Mouse (Mus musculus): ENCODE results near the gene Scgb1b24. TPM values are rescaled to one million over a fixed set of nuclear protein-coding genes. Genes with fewer than 3 reads are reported as not detected.

The Scgb1b24 gene
- polyA plus RNA-seq (2012; ENCODE audit: insufficient read depth, insufficient read length, missing spikeins), result not detected in 2 replicates

DNA sequence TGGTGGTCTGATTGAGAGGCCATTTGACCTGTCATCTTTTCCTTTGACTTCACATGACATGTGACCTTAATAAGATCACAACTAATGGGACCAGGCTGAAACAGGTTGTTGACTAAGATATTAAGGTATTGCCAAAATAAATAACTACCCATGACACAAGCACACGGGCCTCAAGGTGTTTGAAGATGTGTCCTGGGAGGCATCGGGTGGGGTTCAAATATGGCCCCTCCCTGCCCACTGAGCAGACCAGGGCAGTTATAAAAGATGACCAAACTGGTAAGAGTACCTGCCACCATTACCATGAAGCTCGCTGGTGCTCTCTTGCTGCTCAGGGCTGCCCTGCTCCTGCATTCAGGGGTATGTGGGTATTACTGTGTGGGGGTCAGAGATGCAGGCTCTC is at the start of gene Scgb1b24:
Scgb1b24 (plus strand) TSS at position 301 of the 400 bp plus-strand sequence.
- Histone ChIP-seq H3K4me1 (ENCODE audit: control insufficient read depth, insufficient read depth, low read length) (no peaks in the 10 kb centered on the region), H3K27ac (ENCODE audit: insufficient read depth, low read depth, low read length) (no peak within 1 kb of the TSS), H3K4me3 (ENCODE audit: insufficient read depth, low read length) (no peak within 1 kb of the TSS)
- no peak for TF ChIP-seq CTCF (IDR thresholded peaks at IDR 0.05; ENCODE audit: low read depth, low read length)
- TF ChIP-seq POLR2A (IDR thresholded peaks at IDR 0.05; ENCODE audit: borderline replicate concordance, low read depth, low read length), result no peak

DNA sequence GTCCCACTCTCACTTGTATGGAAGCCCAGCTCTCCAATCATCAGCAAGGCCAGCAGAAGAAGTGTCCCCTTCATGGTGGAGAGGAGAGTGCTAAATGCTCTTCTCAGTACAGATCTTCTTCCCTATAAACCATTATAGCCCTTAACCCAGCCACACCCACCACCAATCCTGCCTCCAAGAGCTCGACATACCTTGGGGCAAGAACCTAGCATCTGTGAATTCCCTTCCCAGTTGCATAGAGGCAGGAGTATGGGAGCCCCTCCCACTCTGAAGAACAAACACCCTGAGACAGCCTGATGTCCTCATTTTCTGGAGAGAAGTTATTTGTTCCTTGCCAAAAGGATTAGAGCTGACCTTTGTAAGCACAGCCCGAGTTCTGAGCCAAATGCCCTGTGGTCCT is 4.4 kb upstream of the Scgb1b24 start, which contains the start of gene Scgb2b24:
Scgb2b24 (minus strand) TSS at position 101 of the 400 bp plus-strand sequence.
- Histone ChIP-seq H3K4me3 (ENCODE audit: insufficient read depth, low read length) (no peak within 1 kb of the TSS), H3K27ac (ENCODE audit: insufficient read depth, low read depth, low read length) (no peak within 1 kb of the TSS), H3K4me1 (ENCODE audit: control insufficient read depth, insufficient read depth, low read length) (no peaks in the 10 kb centered on the region)
- TF ChIP-seq POLR2A (IDR thresholded peaks at IDR 0.05; ENCODE audit: borderline replicate concordance, low read depth, low read length) (no peak), CTCF (IDR thresholded peaks at IDR 0.05; ENCODE audit: low read depth, low read length) (no peak)

Other genes with a start within 250 kb of the Scgb1b24 start
- not detected in 2 replicates for gene Scgb2b21, start 223.3 kb upstream of the Scgb1b24 start, polyA plus RNA-seq (2012; ENCODE audit: insufficient read depth, insufficient read length, missing spikeins)
- not detected in 2 replicates for gene Scgb2b24, start 4.5 kb upstream of the Scgb1b24 start, polyA plus RNA-seq (2012; ENCODE audit: insufficient read depth, insufficient read length, missing spikeins)
- not detected in 2 replicates for gene Scgb2b26, start 201.2 kb downstream of the Scgb1b24 start, polyA plus RNA-seq (2012; ENCODE audit: insufficient read depth, insufficient read length, missing spikeins)